Mouse (Mus musculus) testis, adult 2 months (tissue): ENCODE measurements at regions not wholly inside any gene's neighbourhood (a gene's known extent, or its start where the extent isn't known, plus 50 kb on each side); places are given as distances from the start of the nearest gene placed in this dataset.

ENCODE experiments used
- H3K27ac ChIP-seq: fragments of 200-500 bp; 2 replicates; pipeline ENCODE4 v1.5.1; 2012; ENCODE audit warnings: low read depth, low read length; ENCODE audit not compliant: control insufficient read depth, insufficient read depth
- H3K27me3 ChIP-seq: fragments of 200-500 bp; 2 replicates; pipeline ENCODE4 v1.6.1; 2012; ENCODE audit warnings: mild to moderate bottlenecking, low read length, moderate library complexity; ENCODE audit not compliant: control insufficient read depth, insufficient read depth
- H3K36me3 ChIP-seq: fragments of 200-500 bp; 2 replicates; pipeline ENCODE4 v1.6.1; 2012; ENCODE audit warnings: mild to moderate bottlenecking, low read length; ENCODE audit not compliant: control insufficient read depth, insufficient read depth
- H3K4me1 ChIP-seq: fragments of 200-500 bp; 2 replicates; pipeline ENCODE4 v1.6.1; 2012; ENCODE audit warnings: low read length; ENCODE audit not compliant: control insufficient read depth, insufficient read depth
- H3K4me3 ChIP-seq: fragments of 200-500 bp; 2 replicates; pipeline ENCODE4 v1.5.1; 2012; ENCODE audit warnings: low read depth, mild to moderate bottlenecking, low read length, moderate library complexity, mixed read lengths; ENCODE audit not compliant: control insufficient read depth
- CTCF ChIP-seq: fragments of 200-500 bp; IDR thresholded peaks from 2 replicates; pipeline ENCODE4 v1.5.1; 2012; ENCODE audit warnings: low read depth, mild to moderate bottlenecking, inconsistent platforms, low read length, moderate library complexity; ENCODE audit not compliant: control insufficient read depth, insufficient read depth, insufficient replicate concordance
- POLR2A ChIP-seq: fragments of 200-500 bp; IDR thresholded peaks from 2 replicates; pipeline ENCODE4 v1.6.1; 2012; ENCODE audit warnings: low read depth, mild to moderate bottlenecking, inconsistent platforms, low read length, moderate library complexity; ENCODE audit not compliant: control insufficient read depth

- TF ChIP-seq POLR2A: no peak
- Histone ChIP-seq H3K4me3 (no peak overlapping the region), H3K27ac (no peak overlapping the region), H3K27me3 (no peaks in the 10 kb centered on the region), H3K36me3 (no peaks in the 10 kb centered on the region), H3K4me1 (no peaks in the 10 kb centered on the region)
Observed at GRCm38 (mm10) chr17:61960837-61961236, 920.3 kb downstream of the Efna5 start.

- H3K27ac ChIP-seq: no peak overlapping the region
- no peak overlapping the region for H3K4me3 ChIP-seq
- no peaks in the 10 kb centered on the region for H3K4me1 ChIP-seq
- H3K27me3 ChIP-seq: no peaks in the 10 kb centered on the region
- no peak for TF ChIP-seq CTCF
- TF ChIP-seq POLR2A: no peak
- no peaks in the 10 kb centered on the region for H3K36me3 ChIP-seq
Observed at GRCm38 (mm10) chr17:61960017-61960813, 920.9 kb downstream of the Efna5 start.

GRCm38 (mm10) chr17:61917766-61918165 lies 963.4 kb downstream of the Efna5 start:
- H3K27me3 ChIP-seq: no peaks in the 10 kb centered on the region
- peaks cover 2% of the 10 kb centered on the region; the same call in 1 of the 2 replicates for H3K4me1 ChIP-seq
- H3K27ac ChIP-seq: no peak overlapping the region
- H3K36me3 ChIP-seq: no peaks in the 10 kb centered on the region
- TF ChIP-seq POLR2A (no peak), CTCF (no peak)
- no peak overlapping the region for H3K4me3 ChIP-seq

GRCm38 (mm10) chr17:61902898-61903297 lies 978.2 kb downstream of the Efna5 start:
- Histone ChIP-seq H3K4me3 (peak overlapping the region; percentile 75), H3K36me3 (no peaks in the 10 kb centered on the region), H3K27me3 (no peaks in the 10 kb centered on the region), H3K4me1 (0 out of 2 replicates have a peak, but pooled peaks cover 3% of the 10 kb centered on the region), H3K27ac (no peak overlapping the region)
- no peak for TF ChIP-seq CTCF
- peak; percentile 61; the same call in 1 of the 2 replicates for TF ChIP-seq POLR2A

GRCm38 (mm10) chr17:61890631-61891030 lies 990.5 kb downstream of the Efna5 start:
- Histone ChIP-seq H3K27me3 (no peaks in the 10 kb centered on the region), H3K4me1 (no peaks in the 10 kb centered on the region), H3K36me3 (no peaks in the 10 kb centered on the region), H3K27ac (no peak overlapping the region), H3K4me3 (no peak overlapping the region)
- TF ChIP-seq POLR2A (no peak), CTCF (no peak)

GRCm38 (mm10) chr17:61866154-61866553 lies 1015.0 kb downstream of the Efna5 start:
- no peak overlapping the region for H3K27ac ChIP-seq
- TF ChIP-seq POLR2A: no peak
- no peak for TF ChIP-seq CTCF

GRCm38 (mm10) chr17:61862437-61862836 lies 1018.7 kb downstream of the Efna5 start:
- no peaks in the 10 kb centered on the region for H3K36me3 ChIP-seq
- H3K4me1 ChIP-seq: no peaks in the 10 kb centered on the region
- TF ChIP-seq CTCF (no peak), POLR2A (no peak)
- H3K27ac ChIP-seq: no peak overlapping the region
- H3K4me3 ChIP-seq: no peak overlapping the region
- no peaks in the 10 kb centered on the region for H3K27me3 ChIP-seq

More at GRCm38 (mm10) chr17:61866154-61866553, 1015.0 kb downstream of the Efna5 start:
- no peaks in the 10 kb centered on the region for H3K27me3 ChIP-seq
- no peaks in the 10 kb centered on the region for H3K4me1 ChIP-seq
- no peak overlapping the region for H3K4me3 ChIP-seq
- H3K36me3 ChIP-seq: no peaks in the 10 kb centered on the region

GRCm38 (mm10) chr17:61837555-61837954 lies 1043.6 kb downstream of the Efna5 start:
- TF ChIP-seq POLR2A (no peak), CTCF (no peak)
- H3K36me3 ChIP-seq: no peaks in the 10 kb centered on the region
- H3K27me3 ChIP-seq: no peaks in the 10 kb centered on the region
- no peak overlapping the region for H3K4me3 ChIP-seq
- H3K4me1 ChIP-seq: no peaks in the 10 kb centered on the region
- no peak overlapping the region for H3K27ac ChIP-seq
